Mouse (Mus musculus): ENCODE measurements at regions not wholly inside any gene's neighbourhood (a gene's known extent, or its start where the extent isn't known, plus 50 kb on each side); places are given as distances from the start of the nearest gene placed in this dataset.

DNA sequence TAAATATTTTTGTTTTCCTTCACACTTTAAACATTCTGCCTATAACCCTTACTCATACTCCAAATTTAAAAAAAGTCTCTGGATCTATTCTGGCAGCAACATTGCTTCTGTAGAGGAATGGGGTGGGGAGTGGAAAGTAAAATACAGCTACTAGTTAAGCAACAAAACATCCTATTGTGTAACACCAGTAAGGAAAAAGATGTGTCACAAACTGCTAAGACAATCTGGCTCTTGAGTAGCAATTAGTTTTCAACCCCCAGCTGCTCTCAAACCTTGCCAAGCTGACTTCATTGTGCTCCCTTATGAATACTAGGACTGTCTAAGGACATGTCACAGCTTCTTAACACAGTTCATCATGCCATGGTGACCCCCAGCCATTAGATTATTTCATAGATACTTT is 500.2 kb upstream of the Tenm2 start:
- Histone ChIP-seq H3K36me3 (no peaks in the 10 kb centered on the region), H3K4me1 (replicated peaks) (no peaks in the 10 kb centered on the region), H3K4me3 (no peak overlapping the region), H3K9me3 (no peaks in the 10 kb centered on the region), H3K27ac (no peak overlapping the region), H3K27me3 (ENCODE audit: insufficient read depth, poor library complexity, severe bottlenecking) (no peaks in the 10 kb centered on the region)
- DNase-seq (ENCODE audit: low spot score) = no peak

DNA sequence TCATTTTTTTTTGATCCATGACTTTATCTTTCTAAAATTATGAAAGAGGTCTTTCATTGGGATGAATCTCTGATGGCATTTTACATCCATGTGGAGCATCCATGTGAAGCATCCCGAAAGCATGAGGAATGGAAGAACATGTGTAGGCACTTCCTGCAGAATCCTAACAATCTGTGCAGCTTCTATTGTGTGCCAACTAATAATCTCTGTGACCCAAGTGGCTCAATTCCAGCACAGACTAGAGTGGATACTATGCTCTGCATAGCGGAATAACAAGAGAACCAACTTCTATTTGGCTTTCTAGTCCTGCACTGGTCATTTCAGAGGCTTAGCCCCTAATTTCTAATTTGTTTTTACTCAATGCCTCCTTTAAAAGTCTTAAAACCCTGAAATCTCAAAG is 499.7 kb upstream of the Tenm2 start:
- no peaks in the 10 kb centered on the region for H3K9me3 ChIP-seq
- H3K27ac ChIP-seq = no peak overlapping the region
- DNase-seq (ENCODE audit: low spot score) = no peak
- WGBS = 89% methylated on average over 2 of the region's 2 CpGs
- H3K36me3 ChIP-seq = no peaks in the 10 kb centered on the region
- no peaks in the 10 kb centered on the region for H3K27me3 ChIP-seq (ENCODE audit: insufficient read depth, poor library complexity, severe bottlenecking)
- no peak overlapping the region for H3K4me3 ChIP-seq
- H3K4me1 ChIP-seq (replicated peaks) = no peaks in the 10 kb centered on the region

DNA sequence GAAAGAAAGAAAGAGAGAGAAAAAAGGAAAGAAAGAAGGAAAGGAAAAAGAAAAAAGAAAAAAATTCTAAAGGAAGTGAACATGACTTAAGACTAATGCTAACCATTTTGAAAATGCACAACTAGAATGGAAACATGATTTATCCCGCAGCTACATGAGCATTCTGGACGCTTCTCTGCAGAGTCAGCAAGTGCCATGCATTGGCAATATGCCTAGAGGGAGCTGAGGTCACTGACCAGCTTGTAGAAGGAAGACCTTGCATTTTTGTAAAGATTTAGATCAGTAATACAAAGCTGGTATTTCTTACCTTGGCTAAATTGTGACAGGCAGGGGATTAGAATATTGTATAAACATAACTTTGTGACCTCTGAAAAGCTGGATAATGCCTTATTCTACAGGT is 461.2 kb upstream of the Tenm2 start:
- 77% methylated on average over 2 of the region's 2 CpGs for WGBS
- no peak overlapping the region for H3K27ac ChIP-seq
- DNase-seq (ENCODE audit: low spot score) = no peak
- H3K27me3 ChIP-seq (ENCODE audit: insufficient read depth, poor library complexity, severe bottlenecking) = no peaks in the 10 kb centered on the region
- H3K4me1 ChIP-seq (replicated peaks) = no peaks in the 10 kb centered on the region
- H3K9me3 ChIP-seq = no peaks in the 10 kb centered on the region
- no peak overlapping the region for H3K4me3 ChIP-seq
- no peaks in the 10 kb centered on the region for H3K36me3 ChIP-seq

DNA sequence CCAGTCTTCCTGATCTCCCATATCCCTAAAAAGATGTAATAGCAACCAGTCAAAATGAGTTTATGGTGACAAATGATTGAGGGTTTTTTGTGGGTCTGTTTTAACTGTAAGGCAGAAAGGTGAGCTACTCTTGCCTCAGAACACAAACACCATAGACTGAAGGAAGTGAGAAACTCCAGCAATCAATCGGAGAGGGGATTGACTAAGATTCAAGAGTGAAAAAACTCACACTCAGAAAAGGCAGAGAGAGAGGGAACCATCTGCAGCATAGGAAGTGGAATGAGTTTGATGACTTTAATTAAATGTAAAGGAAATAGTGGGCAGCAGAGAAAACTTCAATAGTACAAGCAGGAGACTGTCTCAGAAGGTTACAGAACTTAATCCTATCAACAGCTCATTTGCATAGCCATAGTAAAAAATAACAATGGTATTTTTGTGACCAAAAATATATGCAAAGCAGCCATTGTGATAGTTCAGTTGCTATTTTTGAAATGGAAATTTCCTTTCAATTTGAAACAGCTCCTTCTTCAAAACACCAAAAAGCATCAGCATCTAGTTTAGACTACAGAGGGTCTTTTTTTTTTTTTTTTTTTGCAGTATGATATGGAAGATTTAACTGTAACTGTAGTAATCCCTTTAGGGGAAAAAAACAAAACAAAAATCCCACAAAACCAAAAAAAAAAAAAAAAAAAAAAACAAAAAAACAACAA is 442.9 kb upstream of the Tenm2 start:
- no peak overlapping the region for H3K27ac ChIP-seq
- no peak overlapping the region for H3K4me3 ChIP-seq
- H3K4me1 ChIP-seq (replicated peaks) = 0 out of 2 replicates have a peak, but pooled peaks cover 4% of the 10 kb centered on the region
- no peaks in the 10 kb centered on the region for H3K36me3 ChIP-seq
- H3K9me3 ChIP-seq = no peaks in the 10 kb centered on the region
- 68% methylated on average over 1 of the region's 1 CpGs for WGBS
- DNase-seq (ENCODE audit: low spot score) = no peak
- H3K27me3 ChIP-seq (ENCODE audit: insufficient read depth, poor library complexity, severe bottlenecking) = no peaks in the 10 kb centered on the region

DNA sequence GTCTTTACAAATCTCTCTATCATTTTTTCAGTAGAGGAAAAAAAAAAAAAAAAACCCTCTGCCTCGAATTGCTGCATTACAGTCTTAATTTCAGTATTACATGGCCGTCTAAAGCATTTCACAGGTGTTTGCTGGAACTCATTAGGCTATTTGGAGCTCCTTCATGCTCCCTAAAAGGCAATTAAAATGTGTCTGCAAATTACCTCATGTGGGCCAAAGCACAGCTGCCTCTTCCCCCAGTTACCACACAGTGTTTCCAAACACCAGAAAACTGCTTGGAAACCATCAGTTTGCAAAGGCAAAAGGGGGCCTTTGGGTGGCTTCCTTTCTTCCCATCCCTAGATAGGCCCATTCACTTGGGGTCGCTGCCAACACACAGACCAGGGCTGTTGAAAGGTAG is 435.6 kb upstream of the Tenm2 start:
- WGBS = 75% methylated on average over 3 of the region's 3 CpGs
- no peaks in the 10 kb centered on the region for H3K9me3 ChIP-seq
- no peak for DNase-seq (ENCODE audit: low spot score)
- no peaks in the 10 kb centered on the region for H3K36me3 ChIP-seq
- H3K27me3 ChIP-seq (ENCODE audit: insufficient read depth, poor library complexity, severe bottlenecking) = no peaks in the 10 kb centered on the region
- H3K4me3 ChIP-seq = no peak overlapping the region
- H3K27ac ChIP-seq = no peak overlapping the region
- no peaks in the 10 kb centered on the region for H3K4me1 ChIP-seq (replicated peaks)

DNA sequence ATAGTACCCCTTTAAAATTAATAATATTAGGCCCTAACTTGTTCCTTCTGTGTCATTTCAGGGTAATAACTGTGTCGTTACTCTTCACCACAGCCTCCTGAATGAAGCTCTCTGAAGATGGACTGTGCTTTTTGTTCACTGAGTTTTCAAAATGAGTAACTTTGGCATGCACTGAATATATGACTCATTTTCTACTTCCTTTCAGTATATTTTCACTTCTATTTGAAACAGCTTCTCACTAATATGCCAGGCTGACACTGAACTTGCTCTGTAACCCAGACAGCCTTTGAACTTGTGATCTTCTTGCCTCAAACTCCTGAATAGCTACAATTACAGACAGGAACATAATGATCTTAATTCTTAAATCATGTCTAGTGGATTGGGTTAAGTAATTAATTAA is 431.2 kb upstream of the Tenm2 start:
- no peak for DNase-seq (ENCODE audit: low spot score)
- 83% methylated on average over 1 of the region's 1 CpGs for WGBS
- no peak overlapping the region for H3K27ac ChIP-seq
- no peaks in the 10 kb centered on the region for H3K4me1 ChIP-seq (replicated peaks)
- H3K4me3 ChIP-seq = no peak overlapping the region
- H3K9me3 ChIP-seq = no peaks in the 10 kb centered on the region
- no peaks in the 10 kb centered on the region for H3K27me3 ChIP-seq (ENCODE audit: insufficient read depth, poor library complexity, severe bottlenecking)
- no peaks in the 10 kb centered on the region for H3K36me3 ChIP-seq

DNA sequence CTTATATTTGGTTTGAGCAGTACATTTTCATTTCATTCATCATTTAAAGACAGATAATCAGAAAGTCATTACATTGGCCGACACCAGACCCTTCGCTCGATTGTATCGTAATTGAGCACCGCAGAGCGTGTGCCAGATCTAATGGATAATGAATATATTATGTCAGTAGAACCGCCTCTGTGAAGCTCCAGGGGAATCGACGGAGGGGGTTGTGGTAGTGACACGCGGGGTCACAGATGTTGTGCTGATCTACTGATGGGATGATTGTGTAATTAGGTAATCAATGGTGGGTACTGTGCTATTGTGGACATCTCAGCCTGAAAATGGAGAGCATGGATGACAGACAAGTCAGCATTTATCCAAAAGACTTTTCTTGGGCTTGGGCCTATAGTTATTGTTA is 414.3 kb upstream of the Tenm2 start:
- WGBS = 72% methylated on average over 11 of the region's 11 CpGs
- Histone ChIP-seq H3K27me3 (ENCODE audit: insufficient read depth, poor library complexity, severe bottlenecking) (no peaks in the 10 kb centered on the region), H3K4me3 (no peak overlapping the region), H3K36me3 (no peaks in the 10 kb centered on the region), H3K9me3 (no peaks in the 10 kb centered on the region), H3K27ac (no peak overlapping the region), H3K4me1 (replicated peaks) (no peaks in the 10 kb centered on the region)
- peak; percentile 9 for DNase-seq (ENCODE audit: low spot score)

DNA sequence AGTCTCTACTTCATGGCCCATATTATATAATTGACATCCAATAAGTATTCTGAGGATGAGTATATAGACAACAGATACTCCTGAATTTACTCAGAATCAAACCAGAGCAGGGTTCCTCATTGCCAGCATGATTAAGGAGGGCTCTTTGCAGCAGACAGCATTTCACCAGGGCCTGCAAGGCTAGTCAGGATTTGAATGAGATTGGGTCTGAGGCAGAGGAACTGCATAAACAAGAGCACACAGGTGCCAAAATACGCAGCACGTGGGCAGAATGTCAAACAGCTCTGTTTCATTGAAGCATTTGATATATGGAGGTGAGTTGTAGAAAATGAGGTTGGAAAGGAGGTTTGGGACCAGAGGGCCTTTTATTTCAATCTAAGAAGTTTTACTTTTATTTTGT is 387.5 kb upstream of the Tenm2 start:
- no peak for DNase-seq (ENCODE audit: low spot score)
- WGBS = 82% methylated on average over 2 of the region's 2 CpGs

DNA sequence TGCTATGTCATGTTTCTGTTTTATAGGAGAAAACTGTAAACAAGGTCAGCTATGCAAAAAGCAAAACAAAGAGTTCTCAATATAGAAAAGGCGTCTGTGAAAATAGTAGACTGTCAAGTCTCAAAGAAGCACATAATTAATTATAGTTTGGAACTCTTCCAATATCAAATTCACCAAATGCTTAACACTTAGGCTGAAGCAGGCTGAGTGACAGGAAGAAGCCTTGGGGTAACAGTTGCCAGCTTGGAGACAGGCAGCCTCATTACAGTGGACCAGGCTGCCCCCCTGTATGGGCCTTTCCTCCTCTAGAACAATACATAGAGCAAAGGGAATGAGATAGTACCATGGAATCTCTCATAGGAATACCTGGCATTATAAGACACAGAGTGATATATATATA is 364.8 kb upstream of the Tenm2 start:
- Histone ChIP-seq H3K4me3 (no peak overlapping the region), H3K27me3 (ENCODE audit: insufficient read depth, poor library complexity, severe bottlenecking) (no peaks in the 10 kb centered on the region), H3K9me3 (no peaks in the 10 kb centered on the region), H3K4me1 (replicated peaks) (no peaks in the 10 kb centered on the region), H3K27ac (no peak overlapping the region), H3K36me3 (no peaks in the 10 kb centered on the region)
- no peak for DNase-seq (ENCODE audit: low spot score)
- WGBS = 88% methylated on average over 1 of the region's 1 CpGs

More for the DNA sequence above, 387.5 kb upstream of the Tenm2 start:
- Histone ChIP-seq H3K4me3 (no peak overlapping the region), H3K27ac (no peak overlapping the region), H3K27me3 (ENCODE audit: insufficient read depth, poor library complexity, severe bottlenecking) (no peaks in the 10 kb centered on the region), H3K9me3 (no peaks in the 10 kb centered on the region), H3K36me3 (no peaks in the 10 kb centered on the region), H3K4me1 (replicated peaks) (no peaks in the 10 kb centered on the region)

DNA sequence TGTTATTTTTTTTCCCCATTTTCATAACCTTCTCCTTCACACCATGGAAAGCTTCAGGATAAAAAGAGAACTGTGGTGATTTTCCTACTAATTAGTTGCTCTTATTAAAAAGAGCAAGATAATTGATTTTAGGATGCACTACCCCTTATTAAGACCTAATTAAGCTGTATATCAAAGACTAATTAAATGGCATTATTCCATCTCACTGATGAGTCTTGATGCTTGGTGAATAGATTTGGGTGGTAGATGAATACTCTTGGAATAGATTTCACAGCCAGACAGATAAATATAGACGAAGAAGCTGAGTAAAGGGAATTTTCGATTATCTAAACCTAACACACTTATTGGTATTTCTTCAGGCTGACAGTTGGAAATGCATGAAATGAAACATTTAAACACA is 346.5 kb upstream of the Tenm2 start:
- no peaks in the 10 kb centered on the region for H3K27me3 ChIP-seq (ENCODE audit: insufficient read depth, poor library complexity, severe bottlenecking)
- no peak overlapping the region for H3K27ac ChIP-seq
- no peaks in the 10 kb centered on the region for H3K4me1 ChIP-seq (replicated peaks)
- H3K36me3 ChIP-seq = no peaks in the 10 kb centered on the region
- DNase-seq (ENCODE audit: low spot score) = no peak
- H3K9me3 ChIP-seq = no peaks in the 10 kb centered on the region
- WGBS = 88% methylated on average over 2 of the region's 2 CpGs
- no peak overlapping the region for H3K4me3 ChIP-seq

DNA sequence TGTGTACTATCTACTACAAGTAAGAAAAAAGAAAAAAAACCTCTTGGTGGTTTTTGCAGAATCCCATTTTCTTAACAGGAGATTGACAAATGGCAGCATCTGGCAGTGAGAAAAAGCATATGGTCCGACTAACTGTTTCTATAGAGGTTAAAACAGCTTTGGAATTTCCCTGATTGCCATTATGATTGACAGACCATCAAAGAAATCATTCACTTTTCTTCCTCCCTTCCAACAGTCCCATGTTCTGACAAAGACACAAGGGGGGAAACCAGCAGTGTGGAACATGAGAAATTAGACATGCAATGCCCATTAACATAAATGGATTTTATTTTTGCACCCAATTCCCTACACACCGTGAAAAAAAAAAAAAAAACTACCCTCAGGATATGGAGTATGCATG is 297.9 kb upstream of the Tenm2 start:
- Histone ChIP-seq H3K27me3 (ENCODE audit: insufficient read depth, poor library complexity, severe bottlenecking) (no peaks in the 10 kb centered on the region), H3K9me3 (no peaks in the 10 kb centered on the region), H3K4me3 (no peak overlapping the region), H3K36me3 (no peaks in the 10 kb centered on the region), H3K27ac (no peak overlapping the region), H3K4me1 (replicated peaks) (peaks cover 20% of the 10 kb centered on the region)
- no peak for DNase-seq (ENCODE audit: low spot score)
- 29% methylated on average over 2 of the region's 2 CpGs for WGBS

DNA sequence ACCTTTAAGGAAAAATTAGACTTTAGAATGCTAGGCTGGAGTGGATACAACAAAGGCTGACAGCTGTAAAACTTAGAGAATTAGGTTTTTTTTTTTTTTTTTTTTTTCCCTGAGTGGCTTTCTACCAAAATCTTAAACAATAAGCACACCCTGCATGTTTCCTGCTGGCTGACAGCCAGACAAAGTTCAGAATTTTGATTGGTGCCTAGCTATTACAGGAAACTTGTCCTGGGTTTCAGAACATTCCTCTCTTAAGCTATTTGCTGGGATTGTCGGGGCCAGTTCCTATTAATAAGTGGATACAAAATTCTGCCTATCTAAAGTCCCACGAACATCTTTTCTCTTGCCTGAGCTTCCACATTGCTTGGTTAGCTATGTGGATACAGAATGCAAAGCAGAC is 296.7 kb upstream of the Tenm2 start:
- Histone ChIP-seq H3K27me3 (ENCODE audit: insufficient read depth, poor library complexity, severe bottlenecking) (no peaks in the 10 kb centered on the region), H3K4me3 (no peak overlapping the region), H3K4me1 (replicated peaks) (peaks cover 20% of the 10 kb centered on the region), H3K36me3 (no peaks in the 10 kb centered on the region), H3K27ac (no peak overlapping the region), H3K9me3 (no peaks in the 10 kb centered on the region)
- 62% methylated on average over 2 of the region's 2 CpGs for WGBS
- DNase-seq (ENCODE audit: low spot score) = no peak

DNA sequence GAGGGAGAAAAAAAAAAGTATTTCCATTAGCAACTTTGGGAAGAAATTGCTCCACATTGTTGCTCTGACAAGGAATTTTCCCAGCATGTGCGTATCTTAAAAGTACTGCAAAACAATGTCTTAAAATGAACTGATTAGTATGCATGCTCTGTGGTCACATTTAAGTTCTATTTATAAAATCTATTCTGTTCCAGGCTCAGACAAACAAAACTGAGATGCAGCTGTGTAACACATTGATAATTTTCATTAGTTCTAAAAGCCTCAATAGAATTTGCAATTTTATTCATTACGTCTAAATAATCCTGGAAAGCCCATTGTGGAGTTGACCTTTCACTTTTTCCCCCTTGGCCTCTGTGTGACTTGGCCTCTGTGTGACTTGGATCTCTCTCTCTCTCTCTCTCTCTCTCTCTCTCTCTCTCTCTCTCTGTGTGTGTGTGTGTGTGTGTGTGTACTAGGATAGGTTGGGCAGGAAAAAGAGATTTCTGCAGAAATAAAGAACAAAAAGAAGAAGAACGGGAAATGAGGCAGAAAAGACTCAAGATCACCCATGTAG is 262.8 kb upstream of the Tenm2 start:
- Histone ChIP-seq H3K27ac (no peak overlapping the region), H3K36me3 (no peaks in the 10 kb centered on the region), H3K4me3 (no peak overlapping the region), H3K27me3 (ENCODE audit: insufficient read depth, poor library complexity, severe bottlenecking) (peaks cover 10% of the 10 kb centered on the region; the same call in 1 of the 2 replicates), H3K4me1 (replicated peaks) (peaks cover 16% of the 10 kb centered on the region), H3K9me3 (no peaks in the 10 kb centered on the region)
- 26% methylated on average over 3 of the region's 3 CpGs for WGBS
- DNase-seq (ENCODE audit: low spot score) = no peak

DNA sequence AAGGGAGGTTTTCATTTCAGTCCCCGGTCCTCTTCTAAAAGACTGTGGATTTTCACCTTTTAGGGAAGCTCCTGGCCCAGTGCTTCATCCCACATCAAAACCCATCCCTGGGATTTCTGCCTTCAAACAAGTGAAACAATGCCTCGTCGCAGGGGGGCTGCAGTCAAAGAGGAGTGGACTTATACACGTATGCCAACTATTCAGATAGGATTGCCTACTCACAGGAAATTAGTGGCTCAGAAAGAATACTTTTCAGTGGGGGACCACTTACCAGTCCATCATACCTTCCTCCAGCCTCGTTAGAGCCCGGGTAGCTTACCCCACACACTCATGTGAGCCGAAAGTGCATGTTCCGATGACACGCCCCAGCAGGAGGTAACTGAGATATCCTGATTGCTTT is 262.1 kb upstream of the Tenm2 start:
- no peaks in the 10 kb centered on the region for H3K36me3 ChIP-seq
- H3K27me3 ChIP-seq (ENCODE audit: insufficient read depth, poor library complexity, severe bottlenecking) = peaks cover 10% of the 10 kb centered on the region; the same call in 1 of the 2 replicates
- no peak overlapping the region for H3K4me3 ChIP-seq
- no peaks in the 10 kb centered on the region for H3K9me3 ChIP-seq
- peaks cover 16% of the 10 kb centered on the region for H3K4me1 ChIP-seq (replicated peaks)
- WGBS = 30% methylated on average over 9 of the region's 9 CpGs
- DNase-seq (ENCODE audit: low spot score) = no peak
- H3K27ac ChIP-seq = no peak overlapping the region

Measured in hindbrain, embryonic 10.5 days (tissue).